Mouse (Mus musculus): ENCODE data around the gene 1600014C23Rik. TPM values are rescaled to one million over a fixed set of nuclear protein-coding genes. Genes with fewer than 3 reads are reported as not detected.

The 1600014C23Rik gene
- total and polyA plus RNA-seq, 2 experiments from 2014 or later = 0.67 TPM; not detected in 1

DNA sequence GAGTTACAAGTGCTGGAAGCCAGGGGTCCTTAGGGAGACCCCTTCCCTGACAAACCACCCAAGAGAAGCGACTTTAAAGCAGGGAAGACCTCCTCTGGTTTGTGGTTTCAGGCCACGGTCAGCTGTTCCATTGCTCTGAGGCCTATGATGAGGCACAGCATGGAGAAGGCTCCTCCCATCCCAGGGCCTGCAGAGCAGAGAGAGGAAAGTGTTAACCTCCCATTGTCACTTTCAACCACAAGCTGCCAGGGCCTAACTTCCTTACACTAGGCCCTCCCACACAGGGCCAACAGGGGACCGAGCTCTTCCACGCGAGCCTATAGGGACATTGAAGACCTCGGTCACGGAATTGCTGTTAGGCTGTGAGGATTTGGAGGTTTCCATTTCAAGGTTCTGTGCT, 30.5 kb downstream of the 1600014C23Rik start:
- DNase-seq (ENCODE audit: low spot score) (no peak), ATAC-seq (ENCODE audit: low FRiP score) (no peak)
- Histone ChIP-seq H3K36me3 (ENCODE audit: insufficient read depth, low read length) (0 out of 2 replicates have a peak, but pooled peaks cover 4% of the 10 kb centered on the region), H3K9me3 (ENCODE audit: low read length) (no peaks in the 10 kb centered on the region), H3K27ac (ENCODE audit: low read depth, low read length) (no peak overlapping the region), H3K4me1 (ENCODE audit: insufficient read depth, low read length) (no peaks in the 10 kb centered on the region), H3K9ac (replicated peaks; ENCODE audit: low read length, poor library complexity, severe bottlenecking) (no peak overlapping the region), H3K4me3 (ENCODE audit: low read depth, low read length) (no peak overlapping the region), H3K4me2 (ENCODE audit: low read depth, low read length, poor library complexity, severe bottlenecking) (no peak overlapping the region), H3K27me3 (ENCODE audit: insufficient read depth, low read length) (no peaks in the 10 kb centered on the region)
- WGBS = 59% methylated on average over 7 of the region's 7 CpGs
- no peak for TF ChIP-seq CTCF (IDR thresholded peaks at IDR 0.05)

DNA sequence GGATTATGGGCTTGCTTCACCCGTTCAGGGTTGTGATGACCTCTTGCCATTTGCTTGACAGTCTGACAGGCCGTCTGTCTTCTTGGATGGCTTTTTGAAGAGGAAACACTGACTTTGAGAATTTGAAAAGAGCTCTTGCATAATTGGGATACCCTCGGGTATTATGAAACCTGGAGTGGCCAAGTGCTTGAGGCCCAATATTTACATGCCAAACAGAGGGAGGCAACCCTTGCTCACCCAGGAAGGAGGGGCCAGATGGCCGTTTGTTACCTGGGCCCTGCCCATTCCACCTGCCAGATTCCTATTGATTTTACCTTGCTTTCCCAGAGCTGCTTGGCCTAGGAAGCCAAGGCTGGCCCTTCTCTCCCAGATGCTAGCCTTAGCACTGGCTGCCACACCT, 31.4 kb downstream of the 1600014C23Rik start:
- no peak for DNase-seq (ENCODE audit: low spot score)

GRCm38 (mm10) chr17:45701236-45701591, 32.4 kb downstream of the 1600014C23Rik start:
- Histone ChIP-seq H3K9me3 (ENCODE audit: low read length) (no peaks in the 10 kb centered on the region), H3K36me3 (ENCODE audit: insufficient read depth, low read length) (0 out of 2 replicates have a peak, but pooled peaks cover 6% of the 10 kb centered on the region), H3K9ac (replicated peaks; ENCODE audit: low read length, poor library complexity, severe bottlenecking) (no peak overlapping the region), H3K27me3 (ENCODE audit: insufficient read depth, low read length) (no peaks in the 10 kb centered on the region), H3K4me3 (ENCODE audit: low read depth, low read length) (no peak overlapping the region), H3K27ac (ENCODE audit: low read depth, low read length) (no peak overlapping the region), H3K4me2 (ENCODE audit: low read depth, low read length, poor library complexity, severe bottlenecking) (no peak overlapping the region), H3K4me1 (ENCODE audit: insufficient read depth, low read length) (no peaks in the 10 kb centered on the region)
- WGBS = 61% methylated on average over 9 of the region's 9 CpGs
- DNase-seq (ENCODE audit: low spot score) (no peak), ATAC-seq (ENCODE audit: low FRiP score) (no peak)
- TF ChIP-seq CTCF (IDR thresholded peaks at IDR 0.05) = no peak

More for the DNA sequence above, 31.4 kb downstream of the 1600014C23Rik start:
- no peak for ATAC-seq (ENCODE audit: low FRiP score)
- Histone ChIP-seq H3K4me1 (ENCODE audit: insufficient read depth, low read length) (no peaks in the 10 kb centered on the region), H3K27me3 (ENCODE audit: insufficient read depth, low read length) (no peaks in the 10 kb centered on the region), H3K4me3 (ENCODE audit: low read depth, low read length) (no peak overlapping the region), H3K9me3 (ENCODE audit: low read length) (no peaks in the 10 kb centered on the region), H3K36me3 (ENCODE audit: insufficient read depth, low read length) (0 out of 2 replicates have a peak, but pooled peaks cover 6% of the 10 kb centered on the region), H3K4me2 (ENCODE audit: low read depth, low read length, poor library complexity, severe bottlenecking) (no peak overlapping the region), H3K27ac (ENCODE audit: low read depth, low read length) (no peak overlapping the region), H3K9ac (replicated peaks; ENCODE audit: low read length, poor library complexity, severe bottlenecking) (no peak overlapping the region)
- WGBS = 52% methylated on average over 4 of the region's 4 CpGs
- TF ChIP-seq CTCF (IDR thresholded peaks at IDR 0.05) = no peak

- no peak for TF ChIP-seq CTCF (IDR thresholded peaks at IDR 0.05)
- WGBS = 40% methylated on average over 9 of the region's 16 CpGs
Observed at GRCm38 (mm10) chr17:45700496-45701235, 33.0 kb downstream of the 1600014C23Rik start.

GRCm38 (mm10) chr17:45699039-45699740, 34.5 kb downstream of the 1600014C23Rik start:
- Histone ChIP-seq H3K4me1 (ENCODE audit: insufficient read depth, low read length) (no peaks in the 10 kb centered on the region), H3K9ac (replicated peaks; ENCODE audit: low read length, poor library complexity, severe bottlenecking) (no peak overlapping the region), H3K9me3 (ENCODE audit: low read length) (no peaks in the 10 kb centered on the region), H3K27ac (ENCODE audit: low read depth, low read length) (no peak overlapping the region), H3K4me2 (ENCODE audit: low read depth, low read length, poor library complexity, severe bottlenecking) (no peak overlapping the region), H3K36me3 (ENCODE audit: insufficient read depth, low read length) (0 out of 2 replicates have a peak, but pooled peaks cover 6% of the 10 kb centered on the region), H3K4me3 (ENCODE audit: low read depth, low read length) (no peak overlapping the region), H3K27me3 (ENCODE audit: insufficient read depth, low read length) (no peaks in the 10 kb centered on the region)
- no peak for DNase-seq (ENCODE audit: low spot score)
- ATAC-seq (ENCODE audit: low FRiP score) = no peak
- 93% methylated on average over 3 of the region's 3 CpGs for WGBS
- TF ChIP-seq CTCF (IDR thresholded peaks at IDR 0.05) = no peak

More at GRCm38 (mm10) chr17:45700496-45701235, 33.0 kb downstream of the 1600014C23Rik start:
- Histone ChIP-seq H3K4me3 (ENCODE audit: low read depth, low read length) (no peak overlapping the region), H3K9ac (replicated peaks; ENCODE audit: low read length, poor library complexity, severe bottlenecking) (no peak overlapping the region), H3K4me2 (ENCODE audit: low read depth, low read length, poor library complexity, severe bottlenecking) (no peak overlapping the region), H3K27ac (ENCODE audit: low read depth, low read length) (no peak overlapping the region), H3K9me3 (ENCODE audit: low read length) (no peaks in the 10 kb centered on the region), H3K4me1 (ENCODE audit: insufficient read depth, low read length) (no peaks in the 10 kb centered on the region), H3K36me3 (ENCODE audit: insufficient read depth, low read length) (0 out of 2 replicates have a peak, but pooled peaks cover 6% of the 10 kb centered on the region), H3K27me3 (ENCODE audit: insufficient read depth, low read length) (no peaks in the 10 kb centered on the region)
- no peak for ATAC-seq (ENCODE audit: low FRiP score)
- DNase-seq (ENCODE audit: low spot score) = no peak

DNA sequence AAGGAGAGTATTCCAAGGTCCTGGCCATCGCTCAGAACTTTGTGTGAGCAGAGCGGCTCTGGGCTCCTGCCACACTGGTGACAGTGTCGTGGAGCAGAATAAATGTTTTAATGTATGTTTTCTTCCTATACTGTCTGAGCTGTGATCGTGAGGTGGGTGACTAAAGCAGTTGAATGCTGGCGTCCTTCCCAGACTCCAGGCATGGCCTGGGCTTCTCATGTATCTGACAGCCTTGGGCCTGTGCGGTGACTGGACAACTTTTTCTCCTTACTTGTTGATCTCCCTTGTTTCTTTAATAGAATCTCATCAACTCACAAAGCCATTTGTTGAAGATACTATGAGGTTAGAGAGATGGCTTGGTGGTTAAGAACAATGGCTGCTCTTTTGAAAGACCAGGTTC, 35.3 kb downstream of the 1600014C23Rik start:
- Histone ChIP-seq H3K9ac (replicated peaks; ENCODE audit: low read length, poor library complexity, severe bottlenecking) (no peak overlapping the region), H3K4me3 (ENCODE audit: low read depth, low read length) (no peak overlapping the region), H3K4me2 (ENCODE audit: low read depth, low read length, poor library complexity, severe bottlenecking) (no peak overlapping the region), H3K4me1 (ENCODE audit: insufficient read depth, low read length) (no peaks in the 10 kb centered on the region), H3K9me3 (ENCODE audit: low read length) (no peaks in the 10 kb centered on the region), H3K36me3 (ENCODE audit: insufficient read depth, low read length) (0 out of 2 replicates have a peak, but pooled peaks cover 6% of the 10 kb centered on the region), H3K27ac (ENCODE audit: low read depth, low read length) (no peak overlapping the region), H3K27me3 (ENCODE audit: insufficient read depth, low read length) (no peaks in the 10 kb centered on the region)
- 93% methylated on average over 6 of the region's 6 CpGs for WGBS
- DNase-seq (ENCODE audit: low spot score) (no peak), ATAC-seq (ENCODE audit: low FRiP score) (no peak)
- no peak for TF ChIP-seq CTCF (IDR thresholded peaks at IDR 0.05)

All from midbrain, postnatal 0 days (tissue).